8 mouse cellular contexts compared by ENCODE assay signal in genomic region chr14:99099967-99100587, GRCm38 (mm10). TPM values are rescaled to one million over a fixed set of nuclear protein-coding genes. Genes with fewer than 3 reads are reported as not detected.
A peak's percentile ranks its signal among the peaks of the same experiment; 100 is the strongest.
DNase-seq lines count a peak whose midpoint lies in the region; ATAC-seq lines count a peak whose summit lies in the region.

No protein-coding gene starts in this region.

- peak overlapping the region; percentile 46 for H3K4me2 ChIP-seq in hindbrain, embryonic 16.5 days (ENCODE audit: low read length)

- peak; percentile 18 for DNase-seq in adrenal gland, postnatal 10 days
- no peak for DNase-seq in adrenal gland, postnatal 25 days
- DNase-seq in right cerebral cortex, postnatal 10 days (ENCODE audit: low spot score in 2 of 2), result peak; percentile 33 to 34
- no peak for DNase-seq in right cerebral cortex, postnatal 25 days
- no peak for DNase-seq in B cell, adult 2 months
- no peak for DNase-seq in cerebellum, adult 9-11 months

- peaks cover 10% of the 10 kb centered on the region; the same call in 1 of the 2 replicates for H3K36me3 ChIP-seq in hindbrain, embryonic 16.5 days (ENCODE audit: control insufficient read depth, insufficient read depth, low read length)

- no peaks in the 10 kb centered on the region for H3K27me3 ChIP-seq in hindbrain, embryonic 16.5 days (replicated peaks; ENCODE audit: control insufficient read depth, insufficient read depth, low read length)

- no peaks in the 10 kb centered on the region for H3K9me3 ChIP-seq in hindbrain, embryonic 16.5 days (ENCODE audit: control insufficient read depth, low read length)

- H3K27ac ChIP-seq in hindbrain, embryonic 16.5 days (ENCODE audit: low read depth, low read length), result 0 out of 2 replicates have a peak overlapping the region, but pooled peaks have one; percentile 49

- ATAC-seq in hindbrain, embryonic 16.5 days, result peak; percentile 4; the same call in 1 of the 2 replicates
- ATAC-seq in megakaryocyte-erythroid progenitor cell, adult 5-6 weeks (replicated peaks; ENCODE audit: low FRiP score, low TSS enrichment, poor library complexity, severe bottlenecking), result peak; percentile 20; the same call in 1 of the 2 replicates

- H3K9ac ChIP-seq in hindbrain, embryonic 16.5 days (ENCODE audit: low read depth, low read length), result peak overlapping the region; percentile 75

- H3K4me1 ChIP-seq in hindbrain, embryonic 16.5 days (ENCODE audit: control insufficient read depth, insufficient read depth, low read depth, low read length), result peaks cover 13% of the 10 kb centered on the region

- H3K4me3 ChIP-seq in hindbrain, embryonic 16.5 days (ENCODE audit: low read length), result peak overlapping the region; percentile 97

- WGBS in hindbrain, embryonic 16.5 days, result 7% methylated on average over 18 of the region's 20 CpGs

RNA-seq across cellular contexts. Expression of gene Dis3, which starts 0.5 kb away (rescaled TPM):
- total RNA-seq in adrenal gland, postnatal 10 days (2021), result 10 to 100 TPM; 21.2 to 28.5 TPM
- 21.2 and 24.9 TPM in 2 replicates for total RNA-seq in adrenal gland, postnatal 25 days (2021)
- 19.8 and 21.2 TPM in 2 replicates for polyA plus RNA-seq in hindbrain, embryonic 16.5 days (2015; fragmentation: Nextera tagmentation; extraction: Ambion mirVana)
- 62.6 and 63.2 TPM in 2 replicates for total RNA-seq in megakaryocyte-erythroid progenitor cell, adult 5-6 weeks (2014; fragmentation: Nextera tagmentation)
- 63.8 and 121 TPM in 2 replicates for total RNA-seq in megakaryocyte-erythroid progenitor cell, adult 5-6 weeks (2017)

RNA-seq across cellular contexts. Expression of gene Pibf1, which starts 0.9 kb away (rescaled TPM):
- 10 to 100 TPM in 1 of 2 experiments, 1 to 10 TPM in 1; 9.5 to 11.8 TPM for total RNA-seq in adrenal gland, postnatal 10 days (2021)
- total RNA-seq in adrenal gland, postnatal 25 days (2021), result 10.8 and 13.8 TPM in 2 replicates
- 16.3 and 17.0 TPM in 2 replicates for polyA plus RNA-seq in hindbrain, embryonic 16.5 days (2015; fragmentation: Nextera tagmentation; extraction: Ambion mirVana)
- 22.5 and 26.2 TPM in 2 replicates for total RNA-seq in megakaryocyte-erythroid progenitor cell, adult 5-6 weeks (2014; fragmentation: Nextera tagmentation)
- total RNA-seq in megakaryocyte-erythroid progenitor cell, adult 5-6 weeks (2017), result 41.6 and 57.4 TPM in 2 replicates

RNA-seq across cellular contexts. Expression of gene Bora, which starts 54.1 kb away (rescaled TPM):
- total RNA-seq in adrenal gland, postnatal 10 days (2021), result 1 to 10 TPM; 6.1 to 9.6 TPM
- 4.5 and 6.6 TPM in 2 replicates for total RNA-seq in adrenal gland, postnatal 25 days (2021)
- 14.4 and 15.3 TPM in 2 replicates for polyA plus RNA-seq in hindbrain, embryonic 16.5 days (2015; fragmentation: Nextera tagmentation; extraction: Ambion mirVana)
- total RNA-seq in megakaryocyte-erythroid progenitor cell, adult 5-6 weeks (2014; fragmentation: Nextera tagmentation), result 80.4 and 93.7 TPM in 2 replicates
- 82.5 and 90.6 TPM in 2 replicates for total RNA-seq in megakaryocyte-erythroid progenitor cell, adult 5-6 weeks (2017)

RNA-seq across cellular contexts. Expression of gene Mzt1, which starts 54.1 kb away (rescaled TPM):
- total RNA-seq in adrenal gland, postnatal 10 days (2021), result 10 to 100 TPM; 30.3 to 30.7 TPM
- total RNA-seq in adrenal gland, postnatal 25 days (2021), result 31.1 and 35.6 TPM in 2 replicates
- 88.4 and 92.7 TPM in 2 replicates for polyA plus RNA-seq in hindbrain, embryonic 16.5 days (2015; fragmentation: Nextera tagmentation; extraction: Ambion mirVana)
- 63.8 and 87.8 TPM in 2 replicates for total RNA-seq in megakaryocyte-erythroid progenitor cell, adult 5-6 weeks (2014; fragmentation: Nextera tagmentation)
- 70.9 and 73.3 TPM in 2 replicates for total RNA-seq in megakaryocyte-erythroid progenitor cell, adult 5-6 weeks (2017)

Comparison
In these comparisons a context has a peak if more than half of its experiments do, and no peak if none do; other contexts are left out.
1. DNase-seq: peak in adrenal gland, postnatal 10 days (single experiment) and right cerebral cortex, postnatal 10 days (2 of 2); none in adrenal gland, postnatal 25 days (single experiment), right cerebral cortex, postnatal 25 days (single experiment), B cell, adult 2 months (0 of 2) and cerebellum, adult 9-11 months (single experiment).
2. RNA of gene Bora, which starts 54.1 kb away (total RNA-seq): 80.4 to 93.7 TPM in megakaryocyte-erythroid progenitor cell, adult 5-6 weeks; 6.1 to 9.6 TPM in adrenal gland, postnatal 10 days and 4.5 to 6.6 TPM in adrenal gland, postnatal 25 days; every median in the first group is over 4 times any median in the second.